In the genomic region with DNA sequence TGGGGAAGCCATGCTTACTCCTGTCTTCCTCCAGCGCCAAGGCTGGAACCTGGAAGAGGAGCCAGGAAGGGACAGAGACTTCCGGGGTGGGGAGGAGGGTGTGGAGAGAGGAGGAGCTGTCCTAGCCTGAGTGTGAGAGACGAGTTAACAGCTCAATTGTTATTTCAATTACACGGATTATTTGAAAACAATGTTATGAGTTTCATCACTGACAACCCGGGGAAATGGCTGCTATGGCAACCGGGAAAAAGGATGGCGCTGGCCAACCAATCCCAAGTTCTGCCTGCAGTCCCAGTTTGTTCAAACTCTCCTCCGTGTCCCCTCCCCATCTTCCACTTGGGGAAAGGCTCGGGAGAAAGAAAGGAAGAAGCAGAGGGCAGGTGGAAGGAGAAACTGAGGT, we compare ENCODE assay signal across 17 mouse cellular contexts. TPM values are rescaled to one million over a fixed set of nuclear protein-coding genes. Genes with fewer than 3 reads are reported as not detected.
DNase-seq lines count a peak whose midpoint lies in the region; ATAC-seq lines count a peak whose summit lies in the region.
"Had no signal": no experiment of that assay in that cellular context is flagged by ENCODE, and none has a peak within 500 bp of the region (broad histone marks: within the 10 kb centered on the region; RNA-seq: fewer than 3 reads in every experiment).

No protein-coding gene starts in this region.

- H3K4me3 ChIP-seq in forebrain, embryonic 15.5 days = no peak overlapping the region
- no peak overlapping the region for H3K4me3 ChIP-seq in forebrain, embryonic 14.5 days (ENCODE audit: low read depth, low read length)
- H3K4me3 ChIP-seq in hindbrain, embryonic 12.5 days = no peak overlapping the region
- H3K4me3 ChIP-seq in midbrain, embryonic 16.5 days (ENCODE audit: low read depth, low read length) = no peak overlapping the region
- H3K4me3 ChIP-seq: embryonic facial prominence, embryonic 12.5 days had no signal

- H3K36me3 ChIP-seq in forebrain, embryonic 15.5 days = no peaks in the 10 kb centered on the region
- H3K36me3 ChIP-seq in forebrain, embryonic 14.5 days (ENCODE audit: control insufficient read depth, insufficient read depth, low read length) = no peaks in the 10 kb centered on the region
- H3K36me3 ChIP-seq in hindbrain, embryonic 12.5 days = no peaks in the 10 kb centered on the region
- no peaks in the 10 kb centered on the region for H3K36me3 ChIP-seq in midbrain, embryonic 16.5 days (ENCODE audit: control insufficient read depth, insufficient read depth, low read length)
- H3K36me3 ChIP-seq: embryonic facial prominence, embryonic 12.5 days had no signal

- H3K27ac ChIP-seq in forebrain, embryonic 15.5 days (replicated peaks) = no peak overlapping the region
- no peak overlapping the region for H3K27ac ChIP-seq in forebrain, embryonic 14.5 days (ENCODE audit: low read depth, low read length)
- H3K27ac ChIP-seq in hindbrain, embryonic 12.5 days = peak overlapping the region; percentile 13; the same call in 1 of the 2 replicates
- H3K27ac ChIP-seq in midbrain, embryonic 16.5 days (ENCODE audit: low read length) = no peak overlapping the region
- H3K27ac ChIP-seq: embryonic facial prominence, embryonic 12.5 days; liver, embryonic 14.5 days; macrophage had no signal

- no peak overlapping the region for H3K9ac ChIP-seq in forebrain, embryonic 15.5 days (replicated peaks)
- no peak overlapping the region for H3K9ac ChIP-seq in forebrain, embryonic 14.5 days (ENCODE audit: low read length)
- H3K9ac ChIP-seq in hindbrain, embryonic 12.5 days = no peak overlapping the region
- H3K9ac ChIP-seq in midbrain, embryonic 16.5 days (ENCODE audit: low read depth, low read length) = no peak overlapping the region
- H3K9ac ChIP-seq: embryonic facial prominence, embryonic 12.5 days; liver, embryonic 14.5 days had no signal

- 0 out of 2 replicates have a peak, but pooled peaks have one; percentile 17 for ATAC-seq in forebrain, embryonic 15.5 days (replicated peaks)
- ATAC-seq in forebrain, embryonic 14.5 days = no peak
- peak; percentile 68 for ATAC-seq in hindbrain, embryonic 12.5 days (ENCODE audit: low FRiP score)
- peak; percentile 34; the same call in 1 of the 2 replicates for ATAC-seq in midbrain, embryonic 16.5 days
- ATAC-seq: Patski had no signal

- H3K4me1 ChIP-seq in forebrain, embryonic 15.5 days = peaks cover 16% of the 10 kb centered on the region
- H3K4me1 ChIP-seq in forebrain, embryonic 14.5 days (ENCODE audit: control insufficient read depth, insufficient read depth, low read length) = peaks cover 9% of the 10 kb centered on the region
- H3K4me1 ChIP-seq in hindbrain, embryonic 12.5 days = peaks cover 54% of the 10 kb centered on the region
- H3K4me1 ChIP-seq in midbrain, embryonic 16.5 days (ENCODE audit: control insufficient read depth, insufficient read depth, low read length) = peaks cover 15% of the 10 kb centered on the region

- no peak overlapping the region for H3K4me2 ChIP-seq in forebrain, embryonic 15.5 days (replicated peaks)
- no peak overlapping the region for H3K4me2 ChIP-seq in forebrain, embryonic 14.5 days (ENCODE audit: low read length)
- H3K4me2 ChIP-seq in hindbrain, embryonic 12.5 days (replicated peaks) = 0 out of 2 replicates have a peak overlapping the region, but pooled peaks have one; percentile 2
- H3K4me2 ChIP-seq in midbrain, embryonic 16.5 days (ENCODE audit: low read length) = no peak overlapping the region
- H3K4me2 ChIP-seq: embryonic facial prominence, embryonic 12.5 days; heart, embryonic 11.5 days had no signal

- no peak for DNase-seq in forebrain, embryonic 14.5 days (ENCODE audit: low spot score)
- peak; percentile 84 for DNase-seq in ZHBTc4 (ENCODE audit: low read depth, low spot score)
- DNase-seq in gastrocnemius, postnatal 36 days = no peak
- no peak for DNase-seq in adrenal gland, postnatal 4 days (ENCODE audit: low spot score in 2 of 2)
- no peak for DNase-seq in MN1 (ENCODE audit: low spot score)
- DNase-seq: adrenal gland, postnatal 36 days; cerebellum, adult 18-20 months; kidney, postnatal 14 days; thymus, postnatal 4 days had no signal

- H3K9me3 ChIP-seq in forebrain, embryonic 15.5 days = no peaks in the 10 kb centered on the region
- H3K9me3 ChIP-seq in forebrain, embryonic 14.5 days (replicated peaks; ENCODE audit: control insufficient read depth, low read length) = no peaks in the 10 kb centered on the region
- no peaks in the 10 kb centered on the region for H3K9me3 ChIP-seq in hindbrain, embryonic 12.5 days (replicated peaks)
- no peaks in the 10 kb centered on the region for H3K9me3 ChIP-seq in midbrain, embryonic 16.5 days (replicated peaks; ENCODE audit: control insufficient read depth, low read length, poor library complexity, severe bottlenecking)
- H3K9me3 ChIP-seq: embryonic facial prominence, embryonic 12.5 days had no signal

- 8% methylated on average over 9 of the region's 9 CpGs for WGBS in forebrain, embryonic 15.5 days
- 9% methylated on average over 9 of the region's 9 CpGs for WGBS in forebrain, embryonic 14.5 days
- WGBS in hindbrain, embryonic 12.5 days = 3% methylated on average over 9 of the region's 9 CpGs
- 3% methylated on average over 9 of the region's 9 CpGs for WGBS in midbrain, embryonic 16.5 days

- intact Hi-C loops in gastrocnemius, postnatal 36 days (cut with DNase I) = no loop called here

- H3K27me3 ChIP-seq in forebrain, embryonic 15.5 days = 0 out of 2 replicates have a peak, but pooled peaks cover 3% of the 10 kb centered on the region
- no peaks in the 10 kb centered on the region for H3K27me3 ChIP-seq in forebrain, embryonic 14.5 days (replicated peaks; ENCODE audit: control insufficient read depth, insufficient read depth, low read length)
- peaks cover 83% of the 10 kb centered on the region for H3K27me3 ChIP-seq in hindbrain, embryonic 12.5 days
- peaks cover 5% of the 10 kb centered on the region; the same call in 1 of the 2 replicates for H3K27me3 ChIP-seq in midbrain, embryonic 16.5 days (ENCODE audit: control insufficient read depth, insufficient read depth, low read depth, low read length)

RNA-seq across cellular contexts. Expression of a gene that starts 12.7 kb away (rescaled TPM):
- polyA plus RNA-seq in forebrain, embryonic 15.5 days (2015; fragmentation: Nextera tagmentation; extraction: Ambion mirVana) = 6.0 and 6.1 TPM in 2 replicates
- 4.8 and 4.9 TPM in 2 replicates for polyA plus RNA-seq in forebrain, embryonic 14.5 days (2014; fragmentation: Nextera tagmentation; extraction: Ambion mirVana)
- polyA plus RNA-seq in hindbrain, embryonic 12.5 days (2016; fragmentation: Nextera tagmentation; extraction: Ambion mirVana) = 12.3 and 13.5 TPM in 2 replicates
- polyA plus RNA-seq in midbrain, embryonic 16.5 days (2015; fragmentation: Nextera tagmentation; extraction: Ambion mirVana) = 13.9 and 15.4 TPM in 2 replicates
- under 1 TPM; 0.10 to 0.20 TPM for total RNA-seq in gastrocnemius, postnatal 36 days (2021)
- 1 to 10 TPM; 1.4 to 1.7 TPM for total RNA-seq in adrenal gland, postnatal 4 days (2021)
- polyA plus RNA-seq: macrophage, Patski had no signal
